Mouse (Mus musculus) bone marrow macrophage, adult 2 months (primary cell): ENCODE results near the gene Steap2. TPM values are rescaled to one million over a fixed set of nuclear protein-coding genes. Genes with fewer than 3 reads are reported as not detected.

Experiments
- H3K27ac ChIP-seq: 2 replicates; pipeline ENCODE4 v1.5.1; 2012; ENCODE audit warnings: low read depth, low read length; ENCODE audit not compliant: insufficient read depth
- H3K4me1 ChIP-seq: 2 replicates; pipeline ENCODE4 v1.6.1; 2012; ENCODE audit warnings: low read length; ENCODE audit not compliant: control insufficient read depth, insufficient read depth
- H3K4me3 ChIP-seq: 2 replicates; pipeline ENCODE4 v1.5.1; 2012; ENCODE audit warnings: mild to moderate bottlenecking, low read length, moderate library complexity; ENCODE audit not compliant: insufficient read depth
- CTCF ChIP-seq: IDR thresholded peaks from 2 replicates; pipeline ENCODE4 v1.5.1; 2012; ENCODE audit warnings: low read depth, mild to moderate bottlenecking, low read length, moderate library complexity
- POLR2A ChIP-seq: IDR thresholded peaks from 2 replicates; pipeline ENCODE4 v1.6.1; 2012; ENCODE audit warnings: mild to moderate bottlenecking, low read depth, low read length, borderline replicate concordance
- polyA plus RNA-seq: library from polyadenylated mRNA; stranded (reverse); fragments of >200 nt; gene quantifications from 2 replicates; pipeline ENCODE4 v1.2.4, GENCODE M21; 2012; ENCODE audit not compliant: missing spikeins, insufficient read depth, insufficient read length

The Steap2 gene
- polyA plus RNA-seq, 1 experiment = not detected

- Histone ChIP-seq H3K4me1 (no peaks in the 10 kb centered on the region), H3K4me3 (no peak overlapping the region), H3K27ac (no peak overlapping the region)
- TF ChIP-seq CTCF = no peak
- no peak for TF ChIP-seq POLR2A
Observed at GRCm38 (mm10) chr5:5668920-5669319, 25.5 kb downstream of the Steap2 start.

- 0 out of 2 replicates have a peak, but pooled peaks cover 3% of the 10 kb centered on the region for H3K4me1 ChIP-seq
- no peak overlapping the region for H3K27ac ChIP-seq
- peak overlapping the region; percentile 57 for H3K4me3 ChIP-seq
- TF ChIP-seq POLR2A (no peak), CTCF (no peak)
Observed at GRCm38 (mm10) chr5:5664371-5664926, 29.9 kb downstream of the Steap2 start.

GRCm38 (mm10) chr5:5663655-5664370 lies 30.6 kb downstream of the Steap2 start, which contains the start of gene Cfap69:
Gene Cfap69 (minus strand): TSS chr5:5664239.
- peaks cover 6% of the 10 kb centered on the region for H3K4me1 ChIP-seq
- H3K27ac ChIP-seq = no peak within 1 kb of the TSS
- peak within 1 kb of the TSS; percentile 57 for H3K4me3 ChIP-seq
- TF ChIP-seq CTCF (no peak), POLR2A (no peak)

- no peak overlapping the region; the same call in 1 of the 2 replicates for H3K4me3 ChIP-seq
- peaks cover 11% of the 10 kb centered on the region for H3K4me1 ChIP-seq
- TF ChIP-seq CTCF = no peak
- no peak for TF ChIP-seq POLR2A
- no peak overlapping the region for H3K27ac ChIP-seq
Observed at GRCm38 (mm10) chr5:5663057-5663456, 31.3 kb downstream of the Steap2 start.

- TF ChIP-seq CTCF (no peak), POLR2A (no peak)
- H3K4me3 ChIP-seq = no peak overlapping the region
- H3K27ac ChIP-seq = no peak overlapping the region
Observed at GRCm38 (mm10) chr5:5658680-5659079, 35.7 kb downstream of the Steap2 start.

GRCm38 (mm10) chr5:5657932-5658331 lies 36.4 kb downstream of the Steap2 start:
- TF ChIP-seq CTCF (no peak), POLR2A (no peak)
- Histone ChIP-seq H3K4me1 (peaks cover 11% of the 10 kb centered on the region), H3K27ac (no peak overlapping the region)

More at GRCm38 (mm10) chr5:5658680-5659079, 35.7 kb downstream of the Steap2 start:
- H3K4me1 ChIP-seq = peaks cover 11% of the 10 kb centered on the region

GRCm38 (mm10) chr5:5648817-5649569 lies 45.4 kb downstream of the Steap2 start:
- Histone ChIP-seq H3K27ac (peak overlapping the region; percentile 40), H3K4me1 (peaks cover 6% of the 10 kb centered on the region), H3K4me3 (no peak overlapping the region)
- TF ChIP-seq CTCF (no peak), POLR2A (no peak)

More at GRCm38 (mm10) chr5:5657932-5658331, 36.4 kb downstream of the Steap2 start:
- H3K4me3 ChIP-seq = no peak overlapping the region

GRCm38 (mm10) chr5:5646173-5646572 lies 48.2 kb downstream of the Steap2 start:
- no peak overlapping the region for H3K4me3 ChIP-seq
- H3K4me1 ChIP-seq = peaks cover 6% of the 10 kb centered on the region
- TF ChIP-seq CTCF = no peak
- TF ChIP-seq POLR2A = no peak
- no peak overlapping the region for H3K27ac ChIP-seq

GRCm38 (mm10) chr5:5638496-5638895 lies 55.9 kb downstream of the Steap2 start:
- TF ChIP-seq CTCF (no peak), POLR2A (no peak)
- H3K4me1 ChIP-seq = no peaks in the 10 kb centered on the region
- H3K4me3 ChIP-seq = no peak overlapping the region
- H3K27ac ChIP-seq = no peak overlapping the region
